Mouse (Mus musculus) embryonic facial prominence, embryonic 13.5 days (tissue): ENCODE measurements around the gene Selenow. TPM values are rescaled to one million over a fixed set of nuclear protein-coding genes. Genes with fewer than 3 reads are reported as not detected.
"Not testable (repeated sequence)": the region's sequence is repeated elsewhere in the genome, so short reads cannot be mapped to it uniquely, and the experiment has no call there.

Source experiments
- ATAC-seq: fragments of 200-750 bp; cut with Nextera tagmentation; 2 replicates; pipeline ENCODE4 v1.8.0; 2017; ENCODE audit warnings: low read depth; ENCODE audit not compliant: insufficient number of reproducible peaks, insufficient read depth, low FRiP score, low TSS enrichment
- H3K27ac ChIP-seq: fragments of 300-500 bp; sonication (generic); 2 replicates; pipeline ENCODE4 v1.5.1; 2015; ENCODE audit warnings: moderate library complexity, mild to moderate bottlenecking, inconsistent platforms
- H3K27me3 ChIP-seq: fragments of 300-500 bp; sonication (generic); 2 replicates; pipeline ENCODE4 v1.6.1; 2015; ENCODE audit warnings: mild to moderate bottlenecking, inconsistent platforms
- H3K36me3 ChIP-seq: fragments of 300-500 bp; sonication (generic); 2 replicates; pipeline ENCODE4 v1.6.1; 2015; ENCODE audit warnings: mild to moderate bottlenecking, inconsistent platforms
- H3K4me1 ChIP-seq: fragments of 300-500 bp; sonication (generic); 2 replicates; pipeline ENCODE4 v1.6.1; 2015; ENCODE audit warnings: inconsistent platforms
- H3K4me2 ChIP-seq: fragments of 300-500 bp; sonication (generic); 2 replicates; pipeline ENCODE4 v1.6.1; 2015; ENCODE audit warnings: moderate library complexity, mild to moderate bottlenecking, inconsistent platforms
- H3K4me3 ChIP-seq: fragments of 300-500 bp; sonication (generic); 2 replicates; pipeline ENCODE4 v1.5.1; 2015; ENCODE audit warnings: mild to moderate bottlenecking, inconsistent platforms
- H3K9ac ChIP-seq: fragments of 300-500 bp; sonication (generic); 2 replicates; pipeline ENCODE4 v1.6.1; 2015; ENCODE audit warnings: mild to moderate bottlenecking, inconsistent platforms
- H3K9me3 ChIP-seq: fragments of 300-500 bp; sonication (generic); 2 replicates; pipeline ENCODE4 v1.6.1; 2016; ENCODE audit warnings: inconsistent platforms
- WGBS: fragments of 180-500 bp; shearing (Covaris S2); methylation state at CpG from one replicate; pipeline ENCODE4 v1.1.7; 2015; ENCODE audit warnings: mixed read lengths; 5-methylcytosine and 5-hydroxymethylcytosine counted together
- polyA plus RNA-seq: library from polyadenylated mRNA; unstranded; fragments of >200 nt; fragmentation: Nextera tagmentation; extraction: Ambion mirVana; gene quantifications from 2 replicates; pipeline ENCODE4 v1.2.1, GENCODE M21; 2015

The Selenow gene
- polyA plus RNA-seq, 1 experiment from 2014 or later = 1,188 TPM

- ATAC-seq = no peak
- no peak overlapping the region for H3K27ac ChIP-seq
- peaks cover 18% of the 10 kb centered on the region for H3K4me1 ChIP-seq
- H3K9ac ChIP-seq = no peak overlapping the region
- 71% methylated on average over 4 of the region's 4 CpGs for WGBS
- peaks cover 46% of the 10 kb centered on the region for H3K36me3 ChIP-seq
- no peak overlapping the region for H3K4me2 ChIP-seq
- H3K9me3 ChIP-seq = no peaks in the 10 kb centered on the region
- H3K27me3 ChIP-seq = no peaks in the 10 kb centered on the region
- no peak overlapping the region for H3K4me3 ChIP-seq
Observed at GRCm38 (mm10) chr7:15916996-15917395, 5.2 kb downstream of the Selenow start.

GRCm38 (mm10) chr7:15916134-15916723, 6.0 kb downstream of the Selenow start:
- no peak for ATAC-seq
- WGBS = 79% methylated on average over 3 of the region's 3 CpGs

GRCm38 (mm10) chr7:15915695-15916094, 6.5 kb downstream of the Selenow start:
- peaks cover 43% of the 10 kb centered on the region for H3K36me3 ChIP-seq
- not testable (repeated sequence) for H3K4me2 ChIP-seq, H3K4me3 ChIP-seq, H3K9ac ChIP-seq, ATAC-seq, H3K27me3 ChIP-seq, H3K27ac ChIP-seq, H3K9me3 ChIP-seq
- WGBS = 88% methylated on average over 4 of the region's 4 CpGs
- peaks cover 11% of the 10 kb centered on the region for H3K4me1 ChIP-seq

More at GRCm38 (mm10) chr7:15916134-15916723, 6.0 kb downstream of the Selenow start:
- Histone ChIP-seq H3K4me3 (no peak overlapping the region), H3K4me2 (no peak overlapping the region), H3K9ac (no peak overlapping the region), H3K27ac (no peak overlapping the region), H3K9me3 (no peaks in the 10 kb centered on the region), H3K27me3 (no peaks in the 10 kb centered on the region), H3K4me1 (peaks cover 16% of the 10 kb centered on the region), H3K36me3 (peaks cover 46% of the 10 kb centered on the region)

- Histone ChIP-seq H3K27ac (no peak overlapping the region), H3K4me3 (no peak overlapping the region), H3K27me3 (no peaks in the 10 kb centered on the region), H3K36me3 (peaks cover 36% of the 10 kb centered on the region), H3K4me1 (peaks cover 1% of the 10 kb centered on the region; the same call in 1 of the 2 replicates), H3K4me2 (no peak overlapping the region), H3K9ac (no peak overlapping the region), H3K9me3 (no peaks in the 10 kb centered on the region)
- WGBS = 80% methylated on average over 2 of the region's 2 CpGs
- ATAC-seq = no peak
Observed at GRCm38 (mm10) chr7:15914751-15915150, 7.5 kb downstream of the Selenow start.

GRCm38 (mm10) chr7:15914252-15914651, 8.0 kb downstream of the Selenow start:
- WGBS = 46% methylated on average over 2 of the region's 2 CpGs
- Histone ChIP-seq H3K27me3 (no peaks in the 10 kb centered on the region), H3K27ac (no peak overlapping the region), H3K4me1 (no peaks in the 10 kb centered on the region), H3K9me3 (no peaks in the 10 kb centered on the region), H3K4me2 (no peak overlapping the region), H3K36me3 (peaks cover 31% of the 10 kb centered on the region), H3K4me3 (no peak overlapping the region), H3K9ac (no peak overlapping the region)
- no peak for ATAC-seq

GRCm38 (mm10) chr7:15912183-15912582, 10.0 kb downstream of the Selenow start:
- Histone ChIP-seq H3K4me1 (no peaks in the 10 kb centered on the region), H3K9ac (no peak overlapping the region), H3K4me3 (no peak overlapping the region), H3K36me3 (peaks cover 12% of the 10 kb centered on the region), H3K9me3 (no peaks in the 10 kb centered on the region), H3K4me2 (no peak overlapping the region), H3K27ac (no peak overlapping the region), H3K27me3 (no peaks in the 10 kb centered on the region)
- ATAC-seq = peak; percentile 15; the same call in 1 of the 2 replicates
- 0% methylated on average over 4 of the region's 4 CpGs for WGBS

GRCm38 (mm10) chr7:15910521-15910920, 11.7 kb downstream of the Selenow start:
- 84% methylated on average over 5 of the region's 5 CpGs for WGBS
- Histone ChIP-seq H3K4me2 (no peak overlapping the region), H3K27ac (no peak overlapping the region), H3K4me3 (no peak overlapping the region), H3K9me3 (no peaks in the 10 kb centered on the region), H3K9ac (no peak overlapping the region), H3K27me3 (no peaks in the 10 kb centered on the region), H3K4me1 (no peaks in the 10 kb centered on the region), H3K36me3 (no peaks in the 10 kb centered on the region)
- no peak for ATAC-seq

GRCm38 (mm10) chr7:15907971-15908590, 14.1 kb downstream of the Selenow start:
- Histone ChIP-seq H3K27ac (no peak overlapping the region), H3K27me3 (no peaks in the 10 kb centered on the region), H3K4me3 (no peak overlapping the region), H3K36me3 (no peaks in the 10 kb centered on the region), H3K9me3 (no peaks in the 10 kb centered on the region), H3K4me1 (no peaks in the 10 kb centered on the region), H3K9ac (no peak overlapping the region), H3K4me2 (no peak overlapping the region)
- ATAC-seq = no peak
- WGBS = 72% methylated on average over 8 of the region's 8 CpGs

GRCm38 (mm10) chr7:15906602-15907001, 15.6 kb downstream of the Selenow start:
- 97% methylated on average over 1 of the region's 1 CpGs for WGBS
- no peak overlapping the region for H3K9ac ChIP-seq
- H3K4me1 ChIP-seq = no peaks in the 10 kb centered on the region
- no peaks in the 10 kb centered on the region for H3K27me3 ChIP-seq
- no peaks in the 10 kb centered on the region for H3K9me3 ChIP-seq
- H3K4me2 ChIP-seq = no peak overlapping the region
- H3K27ac ChIP-seq = no peak overlapping the region
- no peaks in the 10 kb centered on the region for H3K36me3 ChIP-seq
- no peak for ATAC-seq
- no peak overlapping the region for H3K4me3 ChIP-seq

GRCm38 (mm10) chr7:15905861-15906260, 16.3 kb downstream of the Selenow start:
- WGBS = 71% methylated on average over 7 of the region's 7 CpGs
- Histone ChIP-seq H3K9ac (no peak overlapping the region), H3K4me1 (no peaks in the 10 kb centered on the region), H3K4me2 (no peak overlapping the region), H3K4me3 (no peak overlapping the region), H3K27me3 (no peaks in the 10 kb centered on the region), H3K9me3 (no peaks in the 10 kb centered on the region), H3K27ac (no peak overlapping the region), H3K36me3 (no peaks in the 10 kb centered on the region)
- no peak for ATAC-seq

GRCm38 (mm10) chr7:15901366-15902048, 20.7 kb downstream of the Selenow start:
- Histone ChIP-seq H3K4me3 (no peak overlapping the region), H3K4me2 (no peak overlapping the region), H3K9me3 (no peaks in the 10 kb centered on the region), H3K9ac (no peak overlapping the region), H3K4me1 (no peaks in the 10 kb centered on the region), H3K27ac (no peak overlapping the region), H3K36me3 (no peaks in the 10 kb centered on the region), H3K27me3 (no peaks in the 10 kb centered on the region)
- no peak for ATAC-seq
- WGBS = 82% methylated on average over 9 of the region's 9 CpGs

- Histone ChIP-seq H3K4me1 (no peaks in the 10 kb centered on the region), H3K9me3 (no peaks in the 10 kb centered on the region), H3K36me3 (no peaks in the 10 kb centered on the region), H3K4me3 (no peak overlapping the region), H3K9ac (no peak overlapping the region), H3K27ac (no peak overlapping the region), H3K27me3 (no peaks in the 10 kb centered on the region), H3K4me2 (no peak overlapping the region)
- ATAC-seq = no peak
- 72% methylated on average over 1 of the region's 1 CpGs for WGBS
Observed at GRCm38 (mm10) chr7:15894251-15894650, 28.0 kb downstream of the Selenow start.
